Mouse (Mus musculus) erythroblast, embryonic 14.5 days (primary cell): ENCODE results near the gene Tmem161b.

ENCODE experiments used
- GATA1 ChIP-seq: IDR thresholded peaks from 2 replicates; pipeline ENCODE4 v1.6.1; 2012; ENCODE audit warnings: low read length, inconsistent platforms, mixed read lengths
- TAL1 ChIP-seq: IDR thresholded peaks from 3 replicates; pipeline ENCODE4 v1.6.1; 2012; ENCODE audit warnings: low read length, inconsistent platforms, mixed read lengths

GRCm38 (mm10) chr13:84344711-84345110 lies 122.6 kb downstream of the Tmem161b start:
- no peak for TF ChIP-seq TAL1
- no peak for TF ChIP-seq GATA1
